Comparison of ENCODE assay signal across 9 mouse cellular contexts in the genomic region with DNA sequence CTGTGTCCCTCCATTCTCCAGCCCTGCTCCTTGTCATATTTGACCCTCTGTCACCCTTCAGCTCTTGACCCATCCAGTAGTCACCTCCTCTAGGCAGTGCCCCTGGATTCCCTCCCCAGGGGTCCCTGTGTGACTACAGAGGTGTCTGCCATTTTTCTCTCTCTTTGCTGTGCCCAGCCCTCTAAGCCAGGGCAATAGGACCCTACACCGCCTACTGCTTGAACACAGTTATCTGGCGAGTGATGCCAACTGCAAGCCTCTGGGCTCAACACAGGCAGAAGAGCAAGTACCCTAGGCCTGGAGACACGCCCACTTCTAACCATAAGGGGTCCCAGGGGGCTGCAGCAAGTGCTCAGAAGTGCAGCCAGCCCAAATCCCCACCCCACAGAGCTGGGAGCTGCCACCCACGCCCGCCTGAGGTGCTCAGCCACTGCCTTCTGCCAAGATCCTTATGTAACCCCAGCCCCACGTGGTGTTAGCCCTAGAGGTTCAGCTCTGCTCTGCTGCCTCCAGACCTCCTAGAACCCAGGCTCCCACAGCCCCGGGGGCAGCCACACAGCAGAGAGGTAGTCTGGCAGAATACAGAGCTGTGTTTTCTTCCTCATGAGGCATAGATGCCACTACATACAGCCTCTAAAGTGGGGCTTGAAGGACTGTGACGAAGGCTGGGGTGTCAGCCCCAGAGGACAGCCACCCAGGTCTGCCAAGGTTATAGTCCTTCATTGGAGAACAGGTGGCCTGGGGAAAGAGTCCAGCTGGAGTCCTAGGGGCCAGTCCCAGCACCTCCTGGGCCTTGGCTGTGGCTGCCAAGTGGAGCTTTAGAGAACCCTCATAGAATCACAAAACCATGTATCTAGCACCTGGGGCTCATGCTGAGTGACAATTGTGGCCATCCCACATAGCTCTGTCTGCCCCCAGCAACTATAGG. TPM values are rescaled to one million over a fixed set of nuclear protein-coding genes. Genes with fewer than 3 reads are reported as not detected.
DNase-seq lines count a peak whose midpoint lies in the region; ATAC-seq and TF ChIP-seq lines count a peak whose summit lies in the region.
"Had no signal": no experiment of that assay in that cellular context is flagged by ENCODE, and none has a peak within 500 bp of the region (broad histone marks: within the 10 kb centered on the region; RNA-seq: fewer than 3 reads in every experiment).

No protein-coding gene starts in this region.

- no peak overlapping the region for H3K27ac ChIP-seq in lung, postnatal 0 days (ENCODE audit: low read length)
- H3K27ac ChIP-seq: liver, embryonic 15.5 days had no signal

- H3K4me1 ChIP-seq in lung, postnatal 0 days (ENCODE audit: insufficient read depth, low read depth, low read length): peaks cover 3% of the 10 kb centered on the region; the same call in 1 of the 2 replicates

- no peak for TF ChIP-seq CTCF in lung, postnatal 0 days (IDR thresholded peaks at IDR 0.05)

- ATAC-seq in lung, postnatal 0 days: no peak
- ATAC-seq in granulocyte monocyte progenitor cell, adult 5-6 weeks (replicated peaks; ENCODE audit: poor library complexity, severe bottlenecking): no peak
- ATAC-seq in monocyte, adult 5-6 weeks (replicated peaks; ENCODE audit: insufficient number of reproducible peaks, low FRiP score, low TSS enrichment, poor library complexity, severe bottlenecking): no peak

- H3K9me3 ChIP-seq in lung, postnatal 0 days (ENCODE audit: low read length): no peaks in the 10 kb centered on the region
- H3K9me3 ChIP-seq: liver, embryonic 15.5 days had no signal

- no peak overlapping the region for H3K9ac ChIP-seq in lung, postnatal 0 days (replicated peaks; ENCODE audit: low read depth)
- H3K9ac ChIP-seq: liver, embryonic 15.5 days had no signal

- no peak for TF ChIP-seq EP300 in lung, postnatal 0 days (IDR thresholded peaks at IDR 0.05)

- WGBS in lung, postnatal 0 days: 67% methylated on average over 8 of the region's 8 CpGs

- no peak overlapping the region for H3K4me3 ChIP-seq in lung, postnatal 0 days (ENCODE audit: low read depth, low read length)
- H3K4me3 ChIP-seq: liver, embryonic 15.5 days had no signal

- H3K36me3 ChIP-seq in lung, postnatal 0 days (ENCODE audit: insufficient read depth, low read length): no peaks in the 10 kb centered on the region
- H3K36me3 ChIP-seq: liver, embryonic 15.5 days had no signal

- no peaks in the 10 kb centered on the region for H3K27me3 ChIP-seq in lung, postnatal 0 days (replicated peaks; ENCODE audit: insufficient read depth, low read length)
- H3K27me3 ChIP-seq: liver, embryonic 15.5 days had no signal

- DNase-seq in lung, adult 18-20 months: peak; percentile 40 to 50
- DNase-seq in lung, postnatal 0 days (ENCODE audit: low spot score): no peak
- peak; percentile 51 to 75 for DNase-seq in adrenal gland, postnatal 36 days
- DNase-seq in gastrocnemius, adult 8-10 months (ENCODE audit: low spot score in 2 of 2): peak; percentile 45 to 60
- peak; percentile 64 for DNase-seq in left cerebral cortex, adult 11 months (ENCODE audit: low spot score)
- DNase-seq in embryo, embryonic 9.5 days (ENCODE audit: extremely low spot score): no peak

- H3K4me2 ChIP-seq in lung, postnatal 0 days (replicated peaks; ENCODE audit: low read depth, low read length): no peak overlapping the region
- H3K4me2 ChIP-seq: liver, embryonic 15.5 days had no signal

RNA-seq across cellular contexts. Expression of a gene that starts 35.9 kb away (rescaled TPM):
- polyA plus RNA-seq in lung, postnatal 0 days (2015; fragmentation: Nextera tagmentation; extraction: Ambion mirVana): 11.5 and 12.6 TPM in 2 replicates
- total RNA-seq in adrenal gland, postnatal 36 days (2021): 1 to 10 TPM; 7.8 to 9.2 TPM
- 1 to 10 TPM in 3 of 4 experiments, under 1 TPM in 1; 0.46 to 1.8 (median 1.5) TPM for total RNA-seq in gastrocnemius, adult 8-10 months (2022)
- total RNA-seq in granulocyte monocyte progenitor cell, adult 5-6 weeks (2014; fragmentation: Nextera tagmentation): not detected in 2 replicates
- 0.82 TPM in 1 of 2 replicates, not detected in the other for total RNA-seq in granulocyte monocyte progenitor cell, adult 5-6 weeks (2017)
- total RNA-seq in monocyte, adult 5-6 weeks (2017): not detected in 3 replicates

RNA-seq across cellular contexts. Expression of a gene that starts 47.2 kb away (rescaled TPM):
- 0.17 and 0.37 TPM in 2 replicates for polyA plus RNA-seq in lung, postnatal 0 days (2015; fragmentation: Nextera tagmentation; extraction: Ambion mirVana)
- 100 to 1,000 TPM; 276 to 331 TPM for total RNA-seq in adrenal gland, postnatal 36 days (2021)
- total RNA-seq in gastrocnemius, adult 8-10 months (2022): not detected
- not detected in 2 replicates for total RNA-seq in granulocyte monocyte progenitor cell, adult 5-6 weeks (2014; fragmentation: Nextera tagmentation)
- not detected in 2 replicates for total RNA-seq in granulocyte monocyte progenitor cell, adult 5-6 weeks (2017)
- total RNA-seq in monocyte, adult 5-6 weeks (2017): not detected in 3 replicates

Comparison
In these comparisons a context has a peak if more than half of its experiments do, and no peak if none do; other contexts are left out.
1. DNase-seq: peak in lung, adult 18-20 months (2 of 2), adrenal gland, postnatal 36 days (2 of 2), gastrocnemius, adult 8-10 months (2 of 2) and left cerebral cortex, adult 11 months (single experiment); none in lung, postnatal 0 days (single experiment) and embryo, embryonic 9.5 days (single experiment).
2. RNA of a gene that starts 47.2 kb away (total RNA-seq): 276 to 331 TPM in adrenal gland, postnatal 36 days; not detected in gastrocnemius, adult 8-10 months, not detected in granulocyte monocyte progenitor cell, adult 5-6 weeks and not detected in monocyte, adult 5-6 weeks; every median in the first group is over 100 times any median in the second.